Mouse (Mus musculus) induced T-regulatory cell, adult 2 months (primary cell): ENCODE measurements around the gene Akr1b7.
A peak's percentile ranks its signal among the peaks of the same experiment; 100 is the strongest.

ENCODE experiments used
- DNase-seq: peaks from one replicate; pipeline ENCODE4 v3.0.0-alpha.2; 2012; ENCODE audit warnings: low read depth

The Akr1b7 gene

DNA sequence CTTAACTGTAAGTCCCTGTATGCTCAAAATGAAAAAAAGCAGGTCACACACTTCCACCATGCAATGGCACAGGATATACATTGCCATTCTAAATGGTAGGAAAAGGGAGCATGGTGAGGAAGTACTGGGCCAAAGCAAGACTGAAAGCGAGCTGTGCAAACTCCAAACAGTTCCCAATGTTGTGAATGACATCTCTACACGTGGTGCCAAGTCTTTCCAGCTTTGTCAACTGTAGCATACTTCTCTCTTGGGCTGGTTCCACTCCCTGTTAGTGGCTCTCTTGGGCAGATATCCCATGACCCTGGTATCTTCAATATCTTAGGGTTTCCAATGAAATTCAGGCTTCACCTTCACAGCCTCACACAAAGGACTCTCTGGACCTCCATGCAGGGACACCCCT lies 26.9 kb downstream of the Akr1b7 start:
- no peak for DNase-seq

DNA sequence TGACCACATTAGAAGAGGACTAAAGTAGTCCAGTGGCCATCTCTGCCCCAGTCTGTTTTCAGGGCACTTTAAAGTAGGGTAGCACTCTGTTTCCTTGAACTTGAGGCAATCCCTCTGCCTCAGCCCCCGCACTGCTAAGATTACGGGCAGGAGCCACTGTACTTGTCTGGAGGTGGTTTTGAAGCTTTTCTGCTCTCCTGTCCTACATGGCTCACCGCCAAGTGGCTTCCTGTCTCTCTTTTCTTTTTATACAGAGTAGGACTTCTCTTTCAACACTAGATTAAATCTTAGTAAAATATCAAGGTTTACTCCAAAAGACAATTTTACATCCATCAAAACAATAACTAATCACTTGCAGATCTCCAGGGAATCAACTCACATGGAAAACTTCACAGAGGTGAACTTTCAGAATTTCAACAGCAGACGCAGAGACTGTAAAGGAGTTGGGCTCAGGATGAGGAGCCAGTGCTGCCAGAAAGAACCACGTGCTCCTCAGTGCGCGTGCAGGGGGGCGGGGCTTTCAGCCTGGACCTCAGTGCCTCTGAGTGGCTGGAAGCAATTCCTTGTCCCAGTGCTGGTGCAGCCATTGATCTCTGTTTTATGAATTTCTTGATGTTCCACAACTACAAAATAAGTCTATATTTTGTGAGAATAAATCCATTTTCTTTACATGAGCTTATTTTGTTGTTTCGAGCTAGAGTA lies 29.6 kb downstream of the Akr1b7 start:
- no peak for DNase-seq

DNA sequence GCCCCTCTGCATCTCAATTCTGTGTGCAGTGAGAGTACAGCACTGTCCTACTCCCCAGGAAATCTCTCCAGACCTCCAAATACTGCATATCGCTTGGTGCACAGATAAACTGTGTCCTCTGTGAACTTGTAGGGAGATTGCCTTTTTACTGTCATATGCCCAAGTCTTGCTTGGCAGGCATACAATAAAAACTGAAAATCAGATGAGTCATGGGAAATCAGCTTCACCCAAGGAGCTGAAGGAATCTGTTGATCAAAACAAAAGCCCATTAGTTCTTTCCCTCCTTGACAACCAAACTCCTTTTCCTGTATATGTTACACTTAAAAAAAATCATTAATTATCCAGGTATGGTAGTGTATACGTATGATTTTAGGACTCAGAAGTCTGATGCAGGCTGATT lies 31.7 kb downstream of the Akr1b7 start:
- DNase-seq, result no peak

DNA sequence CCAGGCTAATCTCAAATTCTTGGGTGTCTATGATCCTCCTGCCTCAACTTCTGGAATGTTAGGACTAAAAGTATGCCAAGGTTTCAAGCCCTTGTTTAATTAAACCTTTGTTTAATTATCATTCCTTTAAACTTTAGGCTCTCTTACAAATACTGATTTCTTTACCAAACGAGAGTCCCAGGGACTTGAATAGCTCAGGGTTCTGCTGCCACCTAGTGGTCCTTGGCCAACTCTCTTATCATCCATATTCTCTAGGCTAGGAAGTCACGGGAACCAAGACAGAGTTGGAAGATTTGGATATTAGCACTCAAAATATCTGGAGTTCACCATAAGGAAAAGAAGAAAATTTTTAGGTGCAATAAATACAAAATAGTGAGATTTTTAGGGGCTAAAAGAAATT lies 35.8 kb downstream of the Akr1b7 start:
- DNase-seq, result peak; percentile 80

DNA sequence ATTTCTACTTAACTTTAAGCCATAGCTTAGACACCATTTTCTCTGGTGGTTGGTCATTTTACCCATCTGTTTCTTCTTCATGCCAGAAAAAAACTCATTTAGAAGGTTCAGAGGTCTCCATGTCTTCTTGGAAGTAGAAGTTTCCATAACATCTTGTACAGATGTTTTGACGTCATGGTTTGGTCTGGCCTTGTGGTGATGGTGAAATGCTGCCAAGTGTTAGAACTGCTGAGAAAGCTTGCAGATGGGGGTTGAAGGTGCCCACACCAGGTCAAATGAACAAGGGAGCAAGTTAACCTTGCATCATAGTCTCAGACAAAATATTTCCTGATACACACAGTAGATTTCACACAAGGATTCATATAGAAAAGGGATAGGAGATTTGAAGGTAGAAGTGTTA lies 36.6 kb downstream of the Akr1b7 start:
- DNase-seq, result no peak

DNA sequence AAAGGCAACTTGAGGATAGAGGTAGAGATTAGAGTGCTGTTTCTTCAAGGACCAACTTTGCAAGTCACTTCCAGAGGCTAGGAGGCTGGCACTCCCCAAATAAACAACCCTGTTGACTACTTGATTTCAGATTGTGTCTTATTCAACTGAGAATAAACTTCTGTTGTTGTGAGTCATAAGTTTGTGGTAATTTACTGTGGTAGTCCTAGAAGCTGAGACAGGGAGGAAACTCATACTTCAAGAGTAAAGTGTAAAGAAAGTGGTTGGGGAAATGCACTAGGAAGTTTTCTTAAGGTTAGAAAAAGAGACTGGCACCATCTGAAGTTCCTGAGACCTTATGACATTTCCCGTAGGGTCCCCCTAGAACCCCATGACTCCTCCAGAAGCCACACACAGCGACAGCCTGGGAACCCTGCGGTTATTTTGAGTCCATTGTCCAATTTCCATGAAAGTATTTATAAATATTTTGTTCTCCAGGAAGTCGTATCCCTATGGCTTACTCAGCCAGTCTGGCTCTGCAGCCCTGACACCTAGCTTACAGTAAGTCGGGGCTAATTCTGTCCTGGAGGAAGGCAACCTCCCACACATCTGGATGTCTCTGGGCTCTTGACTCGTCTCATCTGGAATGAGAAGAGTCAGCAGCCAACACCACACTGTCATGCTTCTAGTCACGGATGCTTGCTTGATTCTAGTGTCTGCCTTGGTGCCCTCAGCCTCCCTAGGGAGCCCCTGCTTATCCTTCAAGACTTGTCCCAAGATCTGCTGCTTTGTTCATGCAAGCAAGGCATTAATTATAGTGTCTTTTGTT lies 41.0 kb downstream of the Akr1b7 start:
- no peak for DNase-seq

DNA sequence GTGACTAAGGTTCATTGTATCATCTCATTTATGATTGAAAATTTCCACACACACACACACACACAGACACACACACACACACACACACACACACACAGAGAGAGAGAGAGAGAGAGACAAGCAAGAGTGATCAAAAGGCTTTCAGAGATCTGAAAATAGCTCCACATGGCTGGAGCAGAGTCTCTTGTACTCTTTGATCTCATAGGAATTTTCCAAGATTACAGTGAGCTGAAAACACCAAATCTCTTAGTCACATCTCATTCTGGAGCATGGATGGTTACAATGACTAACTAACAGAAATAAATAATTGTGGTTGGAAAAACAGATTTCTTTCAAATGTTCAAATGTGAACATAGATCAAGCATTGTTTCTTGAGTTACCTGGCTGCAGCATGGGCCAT lies 47.3 kb downstream of the Akr1b7 start:
- no peak for DNase-seq

DNA sequence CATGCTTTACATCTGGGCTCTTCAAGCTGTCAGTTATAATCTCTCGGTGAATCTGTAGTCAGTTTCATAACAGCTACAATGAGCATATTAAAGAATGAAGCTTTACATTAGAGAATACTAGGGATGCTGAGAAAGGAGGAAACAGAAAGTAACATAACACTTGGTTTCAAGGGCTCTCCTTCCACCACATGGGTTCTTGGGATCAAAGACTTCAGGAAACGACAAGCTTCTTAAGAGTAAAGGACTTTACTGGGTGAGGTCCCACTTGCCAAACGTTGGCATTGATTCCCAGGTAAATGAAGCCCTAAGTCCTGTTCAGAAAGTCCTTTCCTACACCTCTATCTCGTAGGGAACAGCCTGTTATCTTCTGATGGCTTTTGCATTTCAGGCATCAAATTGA lies 48.5 kb downstream of the Akr1b7 start:
- no peak for DNase-seq

DNA sequence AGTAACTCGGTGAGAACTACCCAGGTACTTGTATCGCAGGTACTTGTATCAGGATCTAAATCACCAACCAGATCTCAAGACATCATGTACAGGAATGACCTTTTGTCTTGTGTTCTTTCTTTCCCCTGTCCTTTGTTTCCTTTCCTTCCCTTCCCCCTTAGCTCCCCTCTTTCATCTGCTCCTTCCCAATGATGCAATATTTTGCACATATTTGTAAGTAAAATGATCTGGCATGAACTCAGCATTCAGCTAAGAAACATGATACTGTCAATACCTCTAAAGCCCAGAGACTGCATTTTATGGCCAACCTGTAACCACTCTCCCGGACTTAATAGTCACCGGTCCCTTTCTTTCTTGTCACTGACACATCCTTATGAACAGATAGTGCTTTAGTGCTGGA lies 51.4 kb downstream of the Akr1b7 start:
- DNase-seq, result no peak

DNA sequence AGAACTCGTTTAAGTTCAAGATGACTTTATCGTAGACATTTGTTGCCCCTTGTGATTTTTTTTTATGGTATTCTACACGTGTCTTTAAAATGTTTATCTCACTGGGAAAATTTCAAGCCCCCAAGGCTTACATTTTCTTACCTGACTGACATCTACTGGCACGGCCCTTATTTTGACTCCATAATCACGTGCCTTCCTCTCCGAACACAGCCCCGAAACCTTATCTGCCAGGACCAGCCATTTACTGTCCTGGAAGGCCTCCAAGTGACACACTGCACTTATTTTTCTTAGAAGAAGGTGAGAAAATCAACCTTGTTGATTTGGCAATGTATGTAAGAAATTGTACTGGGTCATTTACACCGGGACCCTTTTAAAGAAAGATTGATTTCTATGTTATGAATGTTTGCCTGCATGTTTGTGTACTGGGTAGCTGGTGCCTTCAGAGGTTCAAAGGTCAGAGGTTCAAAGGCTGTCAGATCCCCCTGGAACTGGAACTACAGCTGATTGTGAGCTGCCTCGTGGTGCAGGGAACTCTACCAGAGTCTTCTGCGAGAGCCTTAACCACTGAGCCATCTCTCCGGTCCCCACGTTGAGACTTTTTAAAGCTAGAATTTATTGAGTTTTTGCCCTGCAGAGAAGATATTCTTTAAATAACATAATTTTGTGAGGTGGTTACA lies 59.4 kb downstream of the Akr1b7 start:
- no peak for DNase-seq
